Mouse (Mus musculus) A20 (cell line): ENCODE measurements around the gene Tpk1.

Experiments used
- DNase-seq: peaks from one replicate; pipeline ENCODE4 v3.0.0-alpha.2; 2011; ENCODE audit warnings: low read depth, low spot score

Gene Tpk1

DNA sequence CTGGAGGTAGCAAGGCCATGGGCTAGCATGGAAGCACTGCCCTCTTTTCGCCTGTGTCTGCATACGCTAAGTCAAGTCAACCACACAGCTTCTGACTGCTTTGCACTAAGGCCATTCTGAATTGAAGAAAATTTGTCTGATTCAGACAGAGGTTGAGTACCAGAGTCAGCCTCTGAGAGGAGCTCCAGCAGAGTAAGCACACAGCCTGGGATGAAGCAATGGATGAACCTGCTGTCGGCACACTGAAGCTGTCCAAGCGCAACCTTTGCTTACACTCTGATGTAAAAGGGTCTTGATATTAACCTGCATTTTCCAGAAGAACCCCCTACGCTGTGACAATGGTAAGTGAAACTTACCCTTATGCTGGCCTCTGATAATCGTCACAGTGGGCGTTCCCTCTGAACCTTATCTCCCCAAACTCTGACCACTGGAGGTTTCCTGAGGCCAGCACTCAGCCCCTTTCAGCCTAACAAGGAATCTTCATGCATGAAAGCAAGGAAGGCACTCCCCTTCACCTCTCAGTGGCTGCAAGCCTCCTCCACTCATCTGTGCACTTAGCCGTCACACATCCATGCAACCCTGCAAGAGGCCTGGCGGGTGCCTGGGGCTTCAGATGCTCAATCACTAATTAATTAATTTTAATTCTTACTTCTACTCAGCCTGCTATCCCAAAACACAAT is 311.4 kb downstream of the Tpk1 start:
- DNase-seq: no peak

DNA sequence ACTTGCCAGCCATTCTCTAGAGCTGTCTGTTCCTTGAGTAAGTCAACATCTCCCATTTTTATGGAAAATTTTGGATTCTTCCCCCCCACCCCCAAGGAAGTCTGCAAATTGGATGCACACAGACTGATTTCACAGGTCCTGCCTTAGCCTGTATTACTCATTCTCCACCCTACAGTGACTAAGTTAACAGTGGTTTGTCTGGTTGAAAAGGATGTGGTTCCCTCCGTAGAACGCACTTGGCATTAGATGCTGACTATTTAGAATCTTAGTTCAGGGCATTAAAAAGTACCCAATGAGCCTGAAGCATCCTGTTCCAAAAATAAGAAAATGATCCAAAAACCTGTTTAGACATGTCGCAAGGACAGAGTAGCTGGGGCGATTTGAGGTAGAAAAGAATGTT is 312.6 kb downstream of the Tpk1 start:
- no peak for DNase-seq

DNA sequence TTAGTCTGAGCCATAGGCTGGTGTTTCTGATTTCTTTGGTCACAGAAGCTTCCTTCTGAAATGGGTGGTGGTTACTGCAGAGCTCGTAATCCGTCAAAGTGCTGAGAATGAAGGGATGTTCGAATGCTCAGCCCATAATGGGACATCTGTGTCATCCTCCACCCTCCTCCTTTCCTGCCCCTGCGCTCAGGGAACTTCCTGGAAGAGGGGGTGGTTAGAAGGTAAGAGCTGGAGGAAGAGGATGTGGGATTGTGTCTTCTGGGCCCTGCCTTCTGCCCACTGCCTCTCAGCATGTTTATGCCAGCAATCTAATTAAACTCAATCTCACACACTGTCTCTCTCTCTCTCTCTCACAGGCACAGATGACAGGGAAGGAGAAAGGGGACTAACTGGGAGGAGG is 317.0 kb downstream of the Tpk1 start:
- no peak for DNase-seq

DNA sequence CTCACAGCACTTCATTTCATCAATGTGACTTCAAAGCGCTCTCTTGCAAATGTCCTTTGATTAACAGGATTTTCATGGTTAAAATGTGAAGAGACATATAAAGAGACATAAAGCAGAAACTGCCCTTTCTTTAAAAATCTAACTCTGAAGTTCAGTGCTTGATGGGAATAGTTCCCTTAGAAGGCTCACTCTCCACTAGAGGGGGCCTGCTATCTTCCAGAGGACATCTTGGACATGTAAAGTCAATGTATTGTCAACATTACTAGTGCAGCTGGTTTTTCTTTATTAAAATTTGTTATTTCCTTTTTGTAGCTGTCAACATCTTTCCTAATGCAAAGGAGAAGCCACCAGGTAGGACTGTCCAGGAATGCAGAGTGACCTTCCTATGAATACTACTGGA is 318.4 kb downstream of the Tpk1 start:
- DNase-seq: peak; percentile 13

DNA sequence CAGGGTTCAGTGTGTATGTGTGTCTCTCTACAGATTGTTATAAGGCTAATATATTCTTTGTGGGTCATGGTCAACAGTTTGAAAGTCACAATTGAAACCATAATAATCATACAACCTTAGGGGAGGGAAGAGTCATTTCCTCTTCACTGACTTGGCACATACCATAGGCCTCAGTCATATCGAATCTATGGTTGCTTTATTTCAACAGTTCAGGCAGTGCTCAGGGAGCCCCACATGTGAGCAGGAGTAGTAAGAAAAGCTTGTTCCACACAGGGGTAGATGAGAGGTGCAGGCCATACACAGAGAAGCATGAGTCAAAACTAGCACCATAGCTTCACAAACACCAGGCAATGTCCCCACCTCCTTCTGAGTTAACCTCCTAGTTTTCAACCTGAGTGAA is 323.1 kb downstream of the Tpk1 start:
- no peak for DNase-seq

DNA sequence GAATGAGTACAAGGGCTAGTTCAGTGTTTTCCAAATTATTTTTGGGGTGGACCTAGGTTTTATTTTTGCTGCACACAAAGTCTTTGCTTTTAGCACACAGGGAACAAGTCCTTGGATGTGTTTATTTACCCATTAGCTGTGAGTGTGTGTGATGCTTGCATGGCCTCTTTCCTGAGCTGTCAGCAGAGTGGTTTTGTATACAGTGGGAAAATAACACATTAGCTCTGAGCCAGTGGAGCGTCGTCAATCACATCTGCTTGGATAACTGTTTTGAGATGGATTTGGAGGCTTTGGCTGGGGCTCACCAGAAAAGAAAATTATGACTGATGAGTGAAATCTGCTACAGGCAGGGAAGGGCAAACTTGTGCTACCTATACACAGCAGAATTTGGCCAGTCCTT is 323.7 kb downstream of the Tpk1 start:
- no peak for DNase-seq

DNA sequence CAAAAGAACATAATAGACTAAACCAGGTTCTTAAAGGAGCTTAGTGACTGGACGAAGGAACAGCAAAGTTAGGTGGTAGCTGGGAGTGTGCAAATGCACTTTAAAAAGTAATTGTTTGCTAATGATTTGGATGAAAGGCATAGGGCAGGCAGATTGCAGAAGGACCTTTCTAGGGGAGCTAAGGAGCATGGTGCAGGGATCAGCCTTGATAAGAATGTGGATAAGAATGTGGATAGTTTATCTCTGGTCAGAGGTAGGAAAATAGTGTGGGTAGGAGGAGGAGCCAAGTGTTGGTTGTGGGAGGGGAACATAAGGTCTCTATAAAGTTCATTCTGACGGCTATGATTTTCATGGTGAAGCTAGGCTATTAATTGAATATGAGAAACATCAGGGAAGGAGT is 327.3 kb downstream of the Tpk1 start:
- DNase-seq: no peak

DNA sequence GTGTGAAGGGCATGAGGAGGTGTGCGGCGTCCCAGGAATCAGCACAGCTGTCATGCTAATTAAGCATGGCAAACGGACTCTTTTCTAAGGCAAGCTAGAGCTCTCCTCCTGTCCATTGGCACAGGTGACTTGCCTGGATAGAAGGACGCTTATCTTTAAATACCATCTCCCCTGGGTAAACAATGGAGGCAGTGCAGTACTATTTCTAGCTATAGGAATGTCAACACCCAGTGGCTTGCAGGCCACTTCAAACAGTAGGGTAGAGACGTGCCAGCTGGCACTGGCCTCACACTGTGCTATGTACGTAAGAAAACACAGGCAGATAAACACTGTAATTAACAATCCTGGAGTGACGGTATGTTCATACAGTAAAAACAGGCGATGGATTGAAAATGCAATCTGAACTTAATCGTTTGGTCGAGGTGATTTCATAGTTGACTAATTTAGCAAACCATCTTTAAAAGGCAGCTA is 328.6 kb downstream of the Tpk1 start:
- DNase-seq: no peak

DNA sequence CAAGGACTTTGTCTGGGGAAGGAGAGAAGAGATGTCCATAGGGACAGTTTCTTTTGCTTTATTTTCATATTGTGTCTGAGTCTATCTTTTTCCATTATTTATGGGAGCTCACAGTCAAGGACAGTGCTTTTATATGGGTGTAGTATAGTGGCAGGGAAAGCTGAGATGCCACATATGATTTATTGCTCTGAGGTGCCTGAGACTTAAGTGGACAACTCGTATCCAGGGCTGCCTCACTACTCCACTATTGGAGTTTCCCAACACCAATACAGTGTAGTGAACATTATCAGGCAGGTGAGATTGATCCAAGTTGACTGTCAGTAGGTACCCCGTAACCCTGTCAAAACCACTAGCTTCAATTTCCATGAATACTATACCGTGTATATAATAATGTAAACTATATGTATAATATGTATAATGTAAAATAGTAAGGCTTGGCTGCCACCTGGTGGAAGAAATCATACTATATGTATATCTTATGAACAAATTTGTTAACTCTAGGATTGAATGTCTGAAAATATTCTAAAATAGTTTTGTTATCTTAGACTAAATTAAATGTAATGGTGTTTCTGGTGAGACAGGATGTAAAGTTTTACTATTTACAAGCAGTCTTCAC is 330.4 kb downstream of the Tpk1 start:
- DNase-seq: no peak

DNA sequence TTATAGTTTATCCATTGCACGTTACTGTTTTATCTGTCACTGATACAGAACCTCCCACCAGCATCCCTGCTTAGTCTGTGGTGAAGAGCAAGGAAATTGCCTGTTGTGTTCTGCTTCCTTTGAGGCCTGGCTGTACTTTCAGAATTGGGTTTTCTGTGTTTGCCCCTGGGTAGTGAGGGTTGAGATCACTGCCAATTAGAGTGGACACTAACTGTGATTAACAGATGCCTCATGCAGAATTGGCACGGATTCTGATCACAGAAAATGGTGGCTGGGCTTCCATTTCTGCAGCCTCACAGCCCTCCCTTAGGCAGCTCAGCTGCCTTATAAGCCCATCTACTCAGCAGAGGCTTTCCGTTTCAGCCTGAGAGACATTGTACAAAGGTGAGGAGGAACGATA is 332.6 kb downstream of the Tpk1 start:
- no peak for DNase-seq

DNA sequence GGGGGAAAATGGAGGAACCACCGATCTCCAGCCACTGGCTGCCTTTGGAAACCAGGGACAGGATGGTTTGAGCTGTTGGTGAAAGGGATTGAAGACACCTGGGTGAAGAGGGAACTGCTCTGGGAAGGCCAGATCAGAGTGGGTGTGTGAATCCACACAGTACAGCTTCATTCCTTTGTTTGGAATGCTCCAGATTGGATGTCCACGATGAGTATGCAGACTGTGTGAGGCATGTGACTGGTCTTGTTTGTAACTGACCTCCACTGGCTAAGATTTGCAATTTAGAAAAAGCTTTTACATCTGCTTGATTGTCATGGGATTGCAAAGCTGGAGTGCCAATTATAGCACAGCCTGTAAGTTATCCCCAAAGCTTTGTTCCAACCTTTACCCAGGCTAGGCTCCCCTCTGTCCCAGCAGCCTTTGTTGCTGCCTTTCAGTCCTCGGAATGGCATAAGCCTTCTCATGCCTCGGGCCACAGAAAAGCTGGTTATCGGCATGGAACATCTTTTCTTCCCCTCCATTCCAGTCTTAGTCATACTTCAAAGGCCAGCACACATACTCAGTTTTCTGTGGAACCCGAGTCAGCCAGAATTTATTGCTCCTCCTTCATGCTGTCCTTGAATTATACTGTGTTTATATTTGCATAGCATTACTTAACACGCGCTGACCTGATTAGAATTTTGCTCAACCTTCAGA is 353.0 kb downstream of the Tpk1 start:
- DNase-seq: no peak

DNA sequence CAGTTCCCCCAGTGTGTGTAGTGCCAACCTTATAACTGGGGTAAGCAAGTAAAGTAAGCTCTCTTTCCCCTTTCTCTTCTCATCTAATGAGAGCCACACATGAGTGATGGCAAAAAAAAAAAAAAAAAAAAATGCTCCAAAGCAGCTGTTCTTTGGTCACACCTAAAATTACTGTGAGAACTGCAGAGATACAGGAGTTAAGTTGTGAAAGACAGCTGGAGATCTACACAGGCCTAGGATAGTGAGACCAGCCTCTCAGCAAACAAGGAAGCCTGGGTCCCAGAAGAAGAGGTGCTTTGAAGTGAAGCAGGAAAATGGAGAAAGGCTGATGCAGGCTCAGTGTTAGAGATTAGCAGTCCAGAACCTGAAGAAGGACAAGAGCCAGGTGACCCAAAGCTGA is 353.5 kb downstream of the Tpk1 start:
- no peak for DNase-seq

DNA sequence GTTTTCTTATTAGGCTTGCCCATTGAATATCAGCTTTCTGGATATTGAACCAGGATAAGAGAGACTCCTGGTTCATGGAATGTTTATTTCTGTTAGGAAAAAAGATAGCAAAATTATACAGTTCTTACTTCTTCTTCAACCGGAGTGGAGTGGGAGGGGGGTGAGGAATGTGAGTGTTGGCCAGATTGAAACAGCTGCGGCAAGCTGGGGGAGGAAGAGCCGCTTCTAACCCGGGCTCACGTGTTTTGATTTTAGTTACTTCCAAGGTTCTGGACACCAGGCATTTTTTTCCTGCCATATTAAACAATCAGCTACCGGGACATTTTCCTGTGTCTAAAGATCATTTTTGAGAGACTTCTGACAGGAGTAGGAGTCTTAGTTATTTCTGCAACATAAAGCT is 356.0 kb downstream of the Tpk1 start:
- DNase-seq: no peak

DNA sequence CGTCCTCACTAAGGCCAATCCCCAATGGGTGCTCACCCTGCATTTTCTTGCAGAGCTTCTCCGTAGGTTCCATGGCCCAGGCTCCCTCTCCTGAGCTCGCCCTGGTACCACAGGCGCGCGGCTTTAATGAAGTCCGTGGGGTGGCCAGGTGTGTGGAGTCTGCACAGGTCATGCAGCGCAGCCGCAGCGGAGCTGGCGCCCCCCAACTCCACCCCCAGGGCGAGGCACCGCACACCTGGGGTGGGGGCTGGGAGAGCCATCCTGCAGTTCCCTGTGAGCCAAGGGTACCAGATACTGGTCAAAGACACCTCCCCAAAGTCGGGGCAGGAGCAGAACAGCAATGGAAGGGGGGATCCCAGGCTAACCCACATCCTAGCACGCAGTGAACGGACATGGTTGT is 356.6 kb downstream of the Tpk1 start, which contains the start of gene Nobox:
Nobox (minus strand) TSS at position 101 of the 400 bp plus-strand sequence.
- DNase-seq: no peak

DNA sequence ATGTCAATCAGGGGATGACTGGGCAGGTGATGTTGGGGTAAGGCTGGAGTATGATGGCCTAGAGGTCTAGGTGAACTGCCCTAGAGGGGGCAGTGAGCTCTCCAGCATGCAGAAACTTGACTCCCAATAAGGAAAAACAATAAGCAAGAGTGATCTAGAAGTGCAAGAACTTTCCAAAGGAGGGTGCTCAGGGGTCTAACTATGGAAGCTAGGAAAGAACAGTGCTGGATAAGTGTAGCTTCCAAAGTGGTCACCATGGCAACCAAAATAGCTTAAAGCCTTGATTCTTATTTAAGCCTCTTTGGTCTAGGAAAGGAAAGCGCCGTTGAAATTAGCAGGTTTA is 368.6 kb downstream of the Tpk1 start:
- no peak for DNase-seq

DNA sequence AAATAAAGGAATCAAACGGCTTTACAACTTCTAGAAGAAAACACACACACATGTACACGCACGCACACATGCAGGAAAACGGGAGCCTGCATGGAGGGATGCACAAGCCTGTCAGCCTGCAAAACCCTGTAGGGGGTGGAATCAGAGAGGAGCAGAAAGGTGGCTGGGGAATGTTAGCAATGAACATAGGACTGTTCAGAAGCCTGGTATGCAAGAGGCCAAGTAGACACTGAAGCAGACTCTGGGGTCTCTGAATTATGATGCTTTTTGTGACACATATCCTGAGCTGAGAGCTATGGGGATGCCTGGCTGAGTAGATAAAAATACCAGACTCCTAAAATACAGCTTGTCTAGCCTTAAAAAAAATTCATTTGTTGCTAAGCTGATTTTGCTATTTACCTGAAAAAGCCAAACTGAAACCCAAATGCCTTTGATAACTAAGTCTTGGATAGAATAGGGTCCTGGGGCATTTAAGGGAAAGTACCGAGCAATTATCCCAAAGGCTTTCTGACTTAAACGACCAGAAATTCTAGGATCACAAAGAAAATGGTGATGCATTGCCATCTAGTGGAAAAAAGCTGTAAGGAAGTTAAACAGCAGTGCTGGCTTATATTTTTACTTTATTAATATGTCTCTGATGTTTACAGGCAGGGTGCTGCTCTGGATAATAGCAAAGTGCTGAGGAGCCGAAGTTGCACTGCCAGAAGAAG is 369.1 kb downstream of the Tpk1 start:
- peak; percentile 5 for DNase-seq

DNA sequence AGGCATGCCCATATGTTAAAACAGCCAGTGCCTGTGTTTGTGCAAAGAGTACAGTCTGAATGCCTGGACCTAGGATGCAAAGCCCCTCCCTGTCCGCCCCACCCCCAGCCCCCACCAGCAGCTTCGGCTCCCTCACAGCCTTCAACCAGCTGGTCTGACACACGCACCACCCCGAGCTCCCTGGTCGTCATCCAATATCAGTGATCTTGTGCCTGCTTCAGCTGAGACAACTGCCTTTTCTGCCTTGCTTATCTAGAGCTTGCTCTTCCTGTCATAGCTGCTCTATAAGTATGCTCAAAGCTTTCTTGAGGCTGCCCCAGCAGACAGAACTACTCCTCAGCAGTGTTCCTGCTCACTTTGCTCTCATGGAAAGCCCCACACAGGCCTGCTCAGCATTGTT is 370.2 kb downstream of the Tpk1 start:
- DNase-seq: no peak
